Mouse (Mus musculus) midbrain, embryonic 13.5 days (tissue): Measurements from ENCODE around the gene Slc35f4. TPM values are rescaled to one million over a fixed set of nuclear protein-coding genes. Genes with fewer than 3 reads are reported as not detected.
A peak's percentile ranks its signal among the peaks of the same experiment; 100 is the strongest.

Source experiments
- ATAC-seq: fragments of 200-750 bp; cut with Nextera tagmentation; 2 replicates; pipeline ENCODE4 v1.8.0; 2017; ENCODE audit warnings: mild to moderate bottlenecking, moderate TSS enrichment, moderate library complexity
- H3K27ac ChIP-seq: fragments of 300-500 bp; sonication (generic); 2 replicates; pipeline ENCODE4 v1.5.1; 2015; ENCODE audit warnings: inconsistent platforms, mild to moderate bottlenecking, moderate library complexity
- H3K27me3 ChIP-seq: fragments of 300-500 bp; sonication (generic); 2 replicates; pipeline ENCODE4 v1.6.1; 2015; ENCODE audit warnings: mild to moderate bottlenecking, inconsistent platforms
- H3K36me3 ChIP-seq: fragments of 300-500 bp; sonication (generic); 2 replicates; pipeline ENCODE4 v1.6.1; 2015; ENCODE audit warnings: mild to moderate bottlenecking, inconsistent platforms
- H3K4me1 ChIP-seq: fragments of 300-500 bp; sonication (generic); replicated peaks from 2 replicates; pipeline ENCODE4 v1.6.1; 2015; ENCODE audit warnings: inconsistent platforms
- H3K4me2 ChIP-seq: fragments of 300-500 bp; sonication (generic); replicated peaks from 2 replicates; pipeline ENCODE4 v1.6.1; 2015; ENCODE audit warnings: moderate library complexity, mild to moderate bottlenecking, inconsistent platforms
- H3K4me3 ChIP-seq: fragments of 300-500 bp; sonication (generic); replicated peaks from 2 replicates; pipeline ENCODE4 v1.5.1; 2015; ENCODE audit warnings: mild to moderate bottlenecking, inconsistent platforms
- H3K9ac ChIP-seq: fragments of 300-500 bp; sonication (generic); replicated peaks from 2 replicates; pipeline ENCODE4 v1.6.1; 2015; ENCODE audit warnings: mild to moderate bottlenecking, inconsistent platforms
- H3K9me3 ChIP-seq: fragments of 300-500 bp; sonication (generic); 2 replicates; pipeline ENCODE4 v1.6.1; 2016; ENCODE audit warnings: mild to moderate bottlenecking, inconsistent platforms
- WGBS: fragments of 180-500 bp; shearing (Covaris S2); methylation state at CpG from one replicate; pipeline ENCODE4 v1.1.7; 2015; 5-methylcytosine and 5-hydroxymethylcytosine counted together
- polyA plus RNA-seq: library from polyadenylated mRNA; unstranded; fragments of >200 nt; fragmentation: Nextera tagmentation; extraction: Ambion mirVana; gene quantifications from 2 replicates; pipeline ENCODE4 v1.2.1, GENCODE M21; 2015

Gene Slc35f4
- polyA plus RNA-seq, 1 experiment from 2014 or later, result 4.2 TPM

GRCm38 (mm10) chr14:49461761-49462160, 64.1 kb downstream of the Slc35f4 start:
- no peak overlapping the region for H3K4me2 ChIP-seq
- no peak overlapping the region for H3K4me3 ChIP-seq
- no peak overlapping the region for H3K27ac ChIP-seq
- H3K27me3 ChIP-seq, result no peaks in the 10 kb centered on the region
- WGBS, result 88% methylated on average over 2 of the region's 2 CpGs
- no peaks in the 10 kb centered on the region for H3K36me3 ChIP-seq
- no peak for ATAC-seq
- no peak overlapping the region for H3K9ac ChIP-seq
- no peaks in the 10 kb centered on the region for H3K9me3 ChIP-seq
- H3K4me1 ChIP-seq, result no peaks in the 10 kb centered on the region

- no peaks in the 10 kb centered on the region for H3K9me3 ChIP-seq
- ATAC-seq, result no peak
- H3K4me3 ChIP-seq, result no peak overlapping the region
- no peak overlapping the region for H3K4me2 ChIP-seq
- H3K27ac ChIP-seq, result no peak overlapping the region
- no peaks in the 10 kb centered on the region for H3K4me1 ChIP-seq
- WGBS, result 84% methylated on average over 3 of the region's 3 CpGs
- H3K27me3 ChIP-seq, result no peaks in the 10 kb centered on the region
- no peak overlapping the region for H3K9ac ChIP-seq
- no peaks in the 10 kb centered on the region for H3K36me3 ChIP-seq
Measured at GRCm38 (mm10) chr14:49460799-49461198, 65.0 kb downstream of the Slc35f4 start.

- no peak overlapping the region for H3K27ac ChIP-seq
- 75% methylated on average over 6 of the region's 6 CpGs for WGBS
- H3K27me3 ChIP-seq, result no peaks in the 10 kb centered on the region
- H3K9me3 ChIP-seq, result no peaks in the 10 kb centered on the region
- H3K36me3 ChIP-seq, result no peaks in the 10 kb centered on the region
- ATAC-seq, result no peak
- H3K4me2 ChIP-seq, result no peak overlapping the region
- H3K4me3 ChIP-seq, result no peak overlapping the region
- H3K4me1 ChIP-seq, result peaks cover 6% of the 10 kb centered on the region; the same call in 1 of the 2 replicates
- no peak overlapping the region for H3K9ac ChIP-seq
Measured at GRCm38 (mm10) chr14:49454283-49454914, 71.4 kb downstream of the Slc35f4 start.

- ATAC-seq, result no peak
- Histone ChIP-seq H3K9ac (no peak overlapping the region), H3K27ac (no peak overlapping the region), H3K4me1 (peaks cover 6% of the 10 kb centered on the region; the same call in 1 of the 2 replicates), H3K9me3 (no peaks in the 10 kb centered on the region), H3K4me2 (no peak overlapping the region), H3K27me3 (no peaks in the 10 kb centered on the region), H3K4me3 (no peak overlapping the region), H3K36me3 (no peaks in the 10 kb centered on the region)
- WGBS, result 23% methylated on average over 3 of the region's 3 CpGs
Measured at GRCm38 (mm10) chr14:49453782-49454181, 72.1 kb downstream of the Slc35f4 start.

- Histone ChIP-seq H3K4me1 (peaks cover 7% of the 10 kb centered on the region), H3K4me2 (no peak overlapping the region), H3K27ac (no peak overlapping the region), H3K4me3 (no peak overlapping the region), H3K36me3 (no peaks in the 10 kb centered on the region), H3K9me3 (no peaks in the 10 kb centered on the region), H3K27me3 (no peaks in the 10 kb centered on the region), H3K9ac (no peak overlapping the region)
- WGBS, result 10% methylated on average over 7 of the region's 7 CpGs
- ATAC-seq, result peak; percentile 66; the same call in 1 of the 2 replicates
Measured at GRCm38 (mm10) chr14:49447669-49448068, 78.2 kb downstream of the Slc35f4 start.

GRCm38 (mm10) chr14:49446461-49446860, 79.4 kb downstream of the Slc35f4 start:
- Histone ChIP-seq H3K4me1 (peaks cover 7% of the 10 kb centered on the region), H3K9me3 (no peaks in the 10 kb centered on the region), H3K4me2 (no peak overlapping the region), H3K9ac (no peak overlapping the region), H3K36me3 (no peaks in the 10 kb centered on the region), H3K27ac (no peak overlapping the region), H3K27me3 (no peaks in the 10 kb centered on the region), H3K4me3 (no peak overlapping the region)
- ATAC-seq, result no peak
- 35% methylated on average over 7 of the region's 7 CpGs for WGBS

GRCm38 (mm10) chr14:49436811-49437210, 89.0 kb downstream of the Slc35f4 start:
- no peak for ATAC-seq
- no peak overlapping the region for H3K4me3 ChIP-seq
- 94% methylated on average over 3 of the region's 3 CpGs for WGBS
- no peaks in the 10 kb centered on the region for H3K9me3 ChIP-seq
- H3K27me3 ChIP-seq, result no peaks in the 10 kb centered on the region
- no peaks in the 10 kb centered on the region for H3K36me3 ChIP-seq
- H3K9ac ChIP-seq, result no peak overlapping the region
- H3K27ac ChIP-seq, result no peak overlapping the region
- H3K4me1 ChIP-seq, result no peaks in the 10 kb centered on the region
- no peak overlapping the region for H3K4me2 ChIP-seq

GRCm38 (mm10) chr14:49431821-49432220, 94.0 kb downstream of the Slc35f4 start:
- Histone ChIP-seq H3K9ac (no peak overlapping the region), H3K4me2 (no peak overlapping the region), H3K27me3 (no peaks in the 10 kb centered on the region), H3K36me3 (no peaks in the 10 kb centered on the region), H3K9me3 (no peaks in the 10 kb centered on the region), H3K27ac (no peak overlapping the region), H3K4me3 (no peak overlapping the region), H3K4me1 (no peaks in the 10 kb centered on the region)
- WGBS, result 87% methylated on average over 5 of the region's 5 CpGs
- ATAC-seq, result no peak

- Histone ChIP-seq H3K27me3 (no peaks in the 10 kb centered on the region), H3K4me3 (no peak overlapping the region), H3K9ac (no peak overlapping the region), H3K36me3 (no peaks in the 10 kb centered on the region), H3K4me2 (no peak overlapping the region), H3K27ac (no peak overlapping the region), H3K9me3 (no peaks in the 10 kb centered on the region), H3K4me1 (no peaks in the 10 kb centered on the region)
- WGBS, result 30% methylated on average over 1 of the region's 1 CpGs
- no peak for ATAC-seq
Measured at GRCm38 (mm10) chr14:49392482-49392881, 133.4 kb downstream of the Slc35f4 start.

GRCm38 (mm10) chr14:49362161-49362560, 163.7 kb downstream of the Slc35f4 start:
- Histone ChIP-seq H3K27ac (no peak overlapping the region), H3K36me3 (no peaks in the 10 kb centered on the region), H3K9me3 (no peaks in the 10 kb centered on the region), H3K27me3 (no peaks in the 10 kb centered on the region), H3K4me1 (no peaks in the 10 kb centered on the region), H3K4me3 (no peak overlapping the region), H3K4me2 (no peak overlapping the region), H3K9ac (no peak overlapping the region)
- 64% methylated on average over 2 of the region's 2 CpGs for WGBS
- ATAC-seq, result no peak

GRCm38 (mm10) chr14:49355561-49355960, 170.3 kb downstream of the Slc35f4 start:
- Histone ChIP-seq H3K4me3 (no peak overlapping the region), H3K9me3 (no peaks in the 10 kb centered on the region), H3K36me3 (no peaks in the 10 kb centered on the region), H3K9ac (no peak overlapping the region), H3K27ac (no peak overlapping the region), H3K27me3 (no peaks in the 10 kb centered on the region), H3K4me2 (no peak overlapping the region), H3K4me1 (no peaks in the 10 kb centered on the region)
- ATAC-seq, result no peak

GRCm38 (mm10) chr14:49348897-49349250, 177.0 kb downstream of the Slc35f4 start:
- no peak for ATAC-seq
- Histone ChIP-seq H3K27ac (no peak overlapping the region), H3K9me3 (no peaks in the 10 kb centered on the region), H3K27me3 (no peaks in the 10 kb centered on the region), H3K4me1 (no peaks in the 10 kb centered on the region), H3K36me3 (no peaks in the 10 kb centered on the region), H3K4me3 (no peak overlapping the region), H3K4me2 (no peak overlapping the region), H3K9ac (no peak overlapping the region)
- WGBS, result 70% methylated on average over 1 of the region's 1 CpGs
